Mouse (Mus musculus) right cerebral cortex, adult 18-20 months (tissue): ENCODE measurements at regions not wholly inside any gene's neighbourhood (a gene's known extent, or its start where the extent isn't known, plus 50 kb on each side); places are given as distances from the start of the nearest gene placed in this dataset.
"Not testable (repeated sequence)": the region's sequence is repeated elsewhere in the genome, so short reads cannot be mapped to it uniquely, and the experiment has no call there.

ENCODE experiments used
- DNase-seq: peaks from one replicate; pipeline ENCODE4 v3.0.0; 2022; ENCODE audit warnings: mixed read lengths

- DNase-seq = peak; percentile 9
These were observed 170.5 kb downstream of the Pdzph1 start for GRCm38 (mm10) chr17:58820588-58821195.

DNA sequence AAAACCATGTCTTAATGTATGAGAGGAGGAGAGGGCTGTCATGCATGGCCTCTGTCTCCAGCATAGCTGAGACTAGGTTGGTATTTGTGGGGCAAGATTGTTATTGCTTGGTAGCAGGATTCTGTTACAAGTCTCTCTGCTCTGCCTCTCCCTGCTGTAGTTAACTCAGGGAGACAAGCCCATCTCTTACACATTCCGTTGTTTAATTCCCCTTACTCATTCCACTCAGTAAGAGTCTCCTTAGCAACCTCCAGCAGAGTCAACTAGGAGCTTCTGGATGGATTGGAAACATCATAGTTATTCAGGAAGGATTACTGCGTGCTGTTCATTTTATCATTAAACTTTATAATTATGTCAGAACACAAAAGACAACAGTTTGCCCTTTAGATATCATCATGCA lies 171.8 kb downstream of the Pdzph1 start:
- no peak for DNase-seq

GRCm38 (mm10) chr17:58775451-58775850 lies 215.7 kb downstream of the Pdzph1 start:
- DNase-seq = not testable (repeated sequence)

DNA sequence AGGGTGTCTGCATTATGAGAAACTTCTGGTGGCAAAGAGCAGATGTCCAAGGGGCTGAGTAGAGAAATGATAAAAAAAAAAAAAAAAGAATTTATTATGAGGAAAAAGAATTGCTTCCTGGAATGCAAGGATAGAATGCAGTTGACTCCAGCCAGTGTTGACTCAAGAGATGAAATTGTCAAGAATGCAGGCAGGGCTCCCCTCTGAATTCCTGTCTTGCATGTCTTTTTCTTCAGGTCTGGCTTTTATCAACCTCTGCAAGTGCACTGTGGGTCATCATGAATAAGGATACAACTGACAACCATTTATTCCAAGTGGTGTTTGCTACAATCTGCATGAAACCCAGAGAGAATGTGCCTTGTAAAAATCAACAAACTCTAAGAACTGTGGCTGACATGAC lies 217.6 kb downstream of the Pdzph1 start:
- no peak for DNase-seq

DNA sequence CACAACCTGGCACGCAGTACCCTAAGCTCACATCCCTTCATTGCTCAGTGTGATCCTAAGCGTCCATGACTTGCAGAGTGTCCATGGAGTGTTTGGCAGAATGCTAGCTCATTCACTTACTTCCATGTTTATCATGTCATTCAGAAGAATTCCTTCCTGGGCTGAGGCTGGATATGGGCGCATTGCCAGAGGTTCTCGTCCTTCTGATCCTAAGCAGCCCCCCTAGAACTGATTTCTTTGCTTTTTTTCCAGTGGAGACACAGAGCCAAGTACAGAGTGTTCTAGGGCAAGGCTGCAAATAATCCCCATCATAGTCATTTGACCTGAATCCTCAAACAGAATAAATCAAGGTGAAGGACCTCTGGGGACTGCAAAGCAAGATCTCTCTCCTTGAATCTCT lies 226.0 kb downstream of the Pdzph1 start:
- DNase-seq = no peak

DNA sequence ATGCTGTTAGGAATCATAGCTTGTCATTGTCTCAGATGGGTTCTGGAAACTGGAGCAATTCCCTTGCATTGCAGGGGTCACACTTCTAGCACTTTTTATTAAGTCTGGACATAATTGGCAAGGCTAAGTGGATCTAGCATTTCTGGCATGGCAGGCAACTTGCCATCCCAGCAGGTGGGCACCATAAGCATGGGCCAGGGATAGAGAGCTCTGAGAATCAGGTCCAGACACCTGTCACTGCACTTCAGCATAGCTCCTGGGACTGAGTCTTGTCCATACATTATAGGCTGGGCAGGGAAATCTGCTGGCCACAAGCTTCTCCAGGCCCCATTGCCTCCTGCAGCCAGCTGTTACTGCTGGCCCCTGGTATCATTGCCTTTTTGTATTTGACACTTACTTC lies 242.2 kb downstream of the Pdzph1 start:
- DNase-seq = no peak

DNA sequence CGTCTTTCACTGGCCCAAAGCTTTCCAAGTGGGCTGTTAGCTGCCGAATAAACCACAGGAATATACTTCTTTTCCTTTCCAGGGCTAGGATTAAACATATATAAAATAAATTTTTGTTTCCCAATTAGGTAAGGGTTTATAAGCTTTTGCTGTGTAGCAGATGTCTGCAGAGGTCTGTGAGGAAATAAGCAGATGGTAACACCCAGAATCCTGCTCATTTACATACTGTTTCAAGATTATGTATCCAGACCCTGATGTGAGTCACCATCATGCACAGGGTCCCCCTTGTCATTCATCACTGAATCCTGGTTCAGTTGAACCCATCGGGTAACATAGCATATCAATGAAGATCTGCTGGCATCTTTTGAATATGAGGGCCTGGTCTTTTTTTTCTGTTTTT lies 242.9 kb downstream of the Pdzph1 start:
- peak; percentile 14 for DNase-seq

DNA sequence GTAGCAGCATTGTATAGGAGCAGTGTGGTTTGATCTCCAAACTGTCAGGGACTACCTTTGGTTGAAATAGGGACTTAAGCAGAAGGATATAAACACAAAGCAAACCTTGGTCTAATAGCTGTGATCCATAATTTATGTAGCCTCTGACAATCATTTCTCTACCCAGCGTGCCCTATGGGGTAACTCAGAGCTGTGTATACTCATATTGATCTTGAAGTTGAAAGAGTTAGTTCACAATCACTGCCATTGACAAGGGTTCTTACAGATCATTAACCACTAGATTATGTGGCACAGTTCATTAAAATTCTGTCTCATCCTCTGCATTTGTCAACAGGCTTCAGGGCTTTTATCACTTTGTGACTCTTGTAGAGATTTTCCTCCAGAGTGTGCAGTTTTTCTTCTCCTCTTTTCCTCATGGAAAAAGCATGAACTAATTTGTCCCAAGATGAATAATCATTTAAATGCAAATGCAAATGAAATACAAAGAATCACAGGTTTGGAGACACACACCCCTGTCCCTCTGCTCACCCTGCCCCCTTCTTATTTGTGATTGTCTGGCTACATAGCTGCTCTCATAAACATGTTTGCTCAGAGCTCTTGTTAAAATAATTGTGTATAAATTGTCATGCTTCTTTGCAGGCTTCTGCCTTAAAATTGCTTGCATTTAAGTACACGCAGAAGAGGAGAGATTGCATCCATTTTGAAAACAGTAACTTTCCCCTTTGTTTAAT lies 280.3 kb downstream of the Pdzph1 start:
- no peak for DNase-seq

- DNase-seq = no peak
These were observed 301.0 kb downstream of the Pdzph1 start for GRCm38 (mm10) chr17:58690211-58690610.

DNA sequence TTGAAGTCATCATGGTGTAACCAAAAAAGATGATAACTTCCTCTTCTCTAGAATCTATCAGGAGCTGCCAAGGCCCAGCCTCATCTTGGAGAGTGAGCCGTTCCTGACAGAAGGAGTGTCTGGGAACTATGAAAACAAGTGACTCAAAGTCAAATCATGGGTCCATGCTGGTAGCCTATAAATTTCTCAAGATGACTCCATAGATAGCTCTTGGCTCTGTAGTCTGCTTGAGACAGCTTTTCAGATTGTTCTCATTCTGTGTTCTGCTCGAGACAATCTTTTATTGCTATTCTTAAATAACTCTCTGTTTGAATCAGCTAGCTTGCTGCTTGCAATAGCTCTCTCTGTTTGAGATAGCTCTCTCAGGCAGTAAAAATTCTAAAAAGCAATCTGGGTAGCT lies 318.9 kb downstream of the Pdzph1 start:
- DNase-seq = peak; percentile 15

DNA sequence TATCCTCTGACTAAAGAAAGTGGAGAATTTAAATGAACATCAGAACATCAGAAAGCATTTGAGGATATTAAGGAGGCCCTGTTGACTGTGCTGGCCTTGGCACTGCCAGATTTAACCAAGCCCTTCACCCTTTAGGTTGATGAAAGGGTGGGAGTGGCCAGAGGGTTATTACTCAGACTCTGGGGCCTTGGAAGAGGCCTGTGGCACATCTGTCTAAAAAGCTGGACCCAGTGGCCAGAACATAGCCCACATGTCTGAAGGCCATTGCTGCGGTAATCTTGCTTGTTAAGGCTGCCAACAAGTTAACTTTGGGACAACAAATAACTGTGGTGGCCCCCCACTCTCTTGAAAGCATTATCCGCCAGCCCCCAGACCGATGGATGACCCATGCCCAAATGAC lies 323.1 kb downstream of the Pdzph1 start:
- DNase-seq = no peak

DNA sequence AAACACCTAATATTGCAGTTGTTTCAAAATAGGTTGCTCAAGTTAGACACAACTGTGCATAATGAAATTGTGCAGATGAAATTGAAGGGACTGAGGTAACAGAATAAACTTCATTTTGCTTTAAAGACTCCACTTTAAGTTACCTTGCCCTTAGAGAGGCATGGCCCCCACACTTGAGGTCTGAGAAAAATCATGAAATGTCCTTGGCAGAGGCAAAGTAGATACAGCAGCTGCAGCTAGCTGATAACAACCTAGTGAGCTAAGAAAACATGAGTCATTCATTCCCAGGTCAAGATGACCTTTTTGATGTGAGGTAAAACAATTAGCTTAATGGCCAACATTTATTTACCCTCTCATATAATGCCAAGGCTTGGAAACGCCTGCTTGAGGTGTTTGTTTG lies 347.4 kb downstream of the Pdzph1 start:
- DNase-seq = no peak

- no peak for DNase-seq
These were observed 348.9 kb downstream of the Pdzph1 start for GRCm38 (mm10) chr17:58642273-58642672.

- DNase-seq = no peak
These were observed 392.3 kb downstream of the Pdzph1 start for GRCm38 (mm10) chr17:58598911-58599310.

- DNase-seq = no peak
These were observed 394.5 kb downstream of the Pdzph1 start for GRCm38 (mm10) chr17:58596661-58597060.

GRCm38 (mm10) chr17:58587946-58588345 lies 403.2 kb downstream of the Pdzph1 start:
- DNase-seq = peak; percentile 0

- no peak for DNase-seq
These were observed 418.3 kb downstream of the Pdzph1 start for GRCm38 (mm10) chr17:58572885-58573284.
